Mouse (Mus musculus) heart, postnatal 0 days (tissue): ENCODE data around the gene Nhej1.
A peak's percentile ranks its signal among the peaks of the same experiment; 100 is the strongest.

Experiments used
- CTCF ChIP-seq: IDR thresholded peaks from 2 replicates; pipeline ENCODE4 v1.5.1; 2016; ENCODE audit warnings: antibody characterized with exemption, control low read depth, low read depth
- EP300 ChIP-seq: IDR thresholded peaks from 2 replicates; pipeline ENCODE4 v1.6.1; 2016; ENCODE audit warnings: antibody characterized with exemption, low read depth

- TF ChIP-seq CTCF (peak; percentile 63), EP300 (no peak)
These were observed 72.9 kb downstream of the Nhej1 start for GRCm38 (mm10) chr1:75052091-75052490.
